Mouse (Mus musculus) heart, adult 2 months (tissue): ENCODE measurements at regions not wholly inside any gene's neighbourhood (a gene's known extent, or its start where the extent isn't known, plus 50 kb on each side); places are given as distances from the start of the nearest gene placed in this dataset.

Source experiments
- DNase-seq, 2 experiments: peaks; one replicate each; pipeline ENCODE4 v3.0.0; 2021
- H3K27ac ChIP-seq: fragments of 200-600 bp; 2 replicates; pipeline ENCODE4 v1.8.1; 2022
- H3K27me3 ChIP-seq: fragments of 200-500 bp; 2 replicates; pipeline ENCODE4 v1.6.1; 2012; ENCODE audit warnings: mild to moderate bottlenecking, low read length, inconsistent platforms, mixed read lengths; ENCODE audit not compliant: control insufficient read depth, insufficient read depth
- H3K36me3 ChIP-seq: fragments of 200-500 bp; 2 replicates; pipeline ENCODE4 v1.6.1; 2012; ENCODE audit warnings: low read length, inconsistent platforms; ENCODE audit not compliant: control insufficient read depth, insufficient read depth
- H3K4me1 ChIP-seq: fragments of 200-500 bp; 2 replicates; pipeline ENCODE4 v1.6.1; 2011; ENCODE audit warnings: low read length; ENCODE audit not compliant: control insufficient read depth, insufficient read depth
- H3K4me3 ChIP-seq: fragments of 200-600 bp; 2 replicates; pipeline ENCODE4 v1.8.1; 2022
- H3K79me2 ChIP-seq: fragments of 200-500 bp; replicated peaks from 2 replicates; pipeline ENCODE4 v1.6.1; 2012; ENCODE audit warnings: mild to moderate bottlenecking, inconsistent platforms, low read length, moderate library complexity, mixed read lengths; ENCODE audit not compliant: control insufficient read depth, insufficient read depth
- H3K9ac ChIP-seq: fragments of 200-500 bp; 2 replicates; pipeline ENCODE4 v1.6.1; 2012; ENCODE audit warnings: low read depth, mild to moderate bottlenecking, control low read depth, inconsistent platforms, low read length, mixed read lengths
- CTCF ChIP-seq: fragments of 200-600 bp; IDR thresholded peaks from 2 replicates; pipeline ENCODE4 v1.8.1; 2022; ENCODE audit warnings: antibody characterized with exemption, mild to moderate bottlenecking, moderate library complexity
- EP300 ChIP-seq: fragments of 200-500 bp; IDR thresholded peaks from 2 replicates; pipeline ENCODE4 v1.6.1; 2011; ENCODE audit warnings: low read depth, low read length, control low read depth; ENCODE audit not compliant: insufficient read depth
- POLR2A ChIP-seq: fragments of 200-500 bp; IDR thresholded peaks from 2 replicates; pipeline ENCODE4 v1.6.1; 2011; ENCODE audit warnings: mild to moderate bottlenecking, low read depth, low read length, control low read depth; ENCODE audit not compliant: insufficient read depth
- WGBS: fragments of 180-500 bp; shearing (Covaris S2); methylation state at CpG from one replicate; pipeline ENCODE4 v1.1.7; 2018; 5-methylcytosine and 5-hydroxymethylcytosine counted together
- intact Hi-C: fragments of 180-260 bp; cut with DNase I; formaldehyde crosslinking; loops from one replicate; pipeline ENCODE4 v1.15.1; 2025

GRCm38 (mm10) chr7:72938842-72939241 lies 436.5 kb upstream of the Rgma start:
- TF ChIP-seq CTCF (no peak), EP300 (no peak), POLR2A (no peak)
- H3K27ac ChIP-seq = peak overlapping the region; percentile 65
- DNase-seq = peak in 1 of 2 experiments; percentile 50
- no peaks in the 10 kb centered on the region for H3K36me3 ChIP-seq
- intact Hi-C loops = no loop called here
- H3K4me3 ChIP-seq = no peak overlapping the region
- no peaks in the 10 kb centered on the region for H3K27me3 ChIP-seq
- no peak overlapping the region for H3K9ac ChIP-seq
- WGBS = 37% methylated on average over 2 of the region's 2 CpGs
- no peaks in the 10 kb centered on the region for H3K4me1 ChIP-seq
- H3K79me2 ChIP-seq = no peaks in the 10 kb centered on the region

DNA sequence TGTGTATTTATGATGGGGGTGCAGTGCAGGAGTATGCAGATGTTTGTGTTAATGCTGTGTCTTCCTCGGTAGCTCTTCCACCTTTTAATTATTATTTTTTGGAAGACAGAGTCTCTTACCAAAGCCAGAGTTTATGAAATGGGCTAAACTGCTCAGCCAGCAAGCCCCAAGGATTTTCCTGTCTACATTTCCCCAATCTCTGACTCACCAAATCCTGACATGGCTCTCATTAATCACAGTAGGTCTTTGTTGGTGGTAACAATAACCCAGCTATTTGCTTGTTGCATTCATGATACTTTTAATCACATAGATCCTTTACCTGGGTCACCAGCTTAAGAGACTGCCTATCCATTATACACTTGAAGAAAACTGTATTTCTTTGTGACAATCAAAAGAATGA lies 427.8 kb upstream of the Rgma start:
- DNase-seq = no peak
- intact Hi-C loops = no loop called here
- Histone ChIP-seq H3K79me2 (no peaks in the 10 kb centered on the region), H3K27me3 (no peaks in the 10 kb centered on the region), H3K36me3 (no peaks in the 10 kb centered on the region), H3K9ac (no peak overlapping the region), H3K4me1 (no peaks in the 10 kb centered on the region), H3K27ac (no peak overlapping the region), H3K4me3 (no peak overlapping the region)
- 83% methylated on average over 1 of the region's 1 CpGs for WGBS
- TF ChIP-seq POLR2A (no peak), EP300 (no peak), CTCF (no peak)

DNA sequence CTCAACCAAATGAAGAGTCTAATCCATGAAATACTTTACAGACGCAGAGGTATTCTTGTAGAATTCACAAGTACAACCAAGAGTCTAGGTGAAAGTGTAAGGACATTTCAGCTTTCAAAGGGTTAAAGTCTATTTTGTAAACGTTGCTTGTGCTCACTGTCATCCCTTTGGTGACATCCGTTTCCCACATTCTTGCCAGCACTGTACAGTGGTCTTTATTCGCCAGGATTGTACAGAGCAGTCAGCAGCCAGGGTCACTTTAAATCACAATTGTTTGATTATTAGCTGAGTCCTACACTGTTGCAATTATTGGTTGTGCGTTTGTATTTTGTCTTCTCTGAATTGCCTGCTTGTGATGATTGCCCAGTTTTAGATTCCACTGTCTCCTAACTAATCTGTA lies 427.3 kb upstream of the Rgma start:
- Histone ChIP-seq H3K36me3 (no peaks in the 10 kb centered on the region), H3K27ac (no peak overlapping the region), H3K27me3 (no peaks in the 10 kb centered on the region), H3K4me1 (no peaks in the 10 kb centered on the region), H3K79me2 (no peaks in the 10 kb centered on the region), H3K4me3 (no peak overlapping the region), H3K9ac (no peak overlapping the region)
- intact Hi-C loops = no loop called here
- WGBS = 43% methylated on average over 5 of the region's 5 CpGs
- no peak for DNase-seq
- TF ChIP-seq POLR2A = no peak
- TF ChIP-seq EP300 = no peak
- no peak for TF ChIP-seq CTCF

DNA sequence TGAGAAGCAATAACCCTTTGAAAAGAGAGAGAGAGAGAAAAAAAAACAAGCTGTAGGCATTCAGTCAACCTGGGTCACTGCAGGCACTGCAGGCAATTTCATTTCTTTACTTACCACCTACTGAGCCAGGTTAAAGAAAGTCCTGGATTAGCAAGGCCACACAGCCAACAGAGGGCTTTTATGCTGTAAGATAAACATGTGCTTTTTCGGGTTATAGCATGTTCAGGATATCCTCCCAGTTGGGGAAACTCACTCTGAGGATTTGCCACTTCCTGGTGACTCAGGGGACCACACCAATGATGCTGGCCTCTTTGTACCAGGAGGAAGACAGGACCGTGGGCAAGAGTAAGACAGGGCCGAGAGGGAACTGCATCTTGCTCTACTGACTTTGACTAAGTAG lies 426.6 kb upstream of the Rgma start:
- no peak for DNase-seq
- intact Hi-C loops = no loop called here
- Histone ChIP-seq H3K4me1 (no peaks in the 10 kb centered on the region), H3K79me2 (no peaks in the 10 kb centered on the region), H3K36me3 (no peaks in the 10 kb centered on the region), H3K27me3 (no peaks in the 10 kb centered on the region), H3K27ac (no peak overlapping the region), H3K4me3 (no peak overlapping the region), H3K9ac (no peak overlapping the region)
- TF ChIP-seq EP300 (no peak), POLR2A (no peak), CTCF (no peak)
- 47% methylated on average over 3 of the region's 3 CpGs for WGBS

- H3K79me2 ChIP-seq = no peaks in the 10 kb centered on the region
- no peaks in the 10 kb centered on the region for H3K27me3 ChIP-seq
- intact Hi-C loops = no loop called here
- DNase-seq = no peak
- H3K4me1 ChIP-seq = no peaks in the 10 kb centered on the region
- no peak for TF ChIP-seq CTCF
- no peak for TF ChIP-seq EP300
- no peak for TF ChIP-seq POLR2A
- no peak overlapping the region for H3K27ac ChIP-seq
- H3K9ac ChIP-seq = no peak overlapping the region
- H3K4me3 ChIP-seq = no peak overlapping the region
- 42% methylated on average over 7 of the region's 7 CpGs for WGBS
- no peaks in the 10 kb centered on the region for H3K36me3 ChIP-seq
Measured at GRCm38 (mm10) chr7:72949886-72950285, 425.4 kb upstream of the Rgma start.

- Histone ChIP-seq H3K27me3 (no peaks in the 10 kb centered on the region), H3K79me2 (no peaks in the 10 kb centered on the region), H3K4me3 (no peak overlapping the region), H3K9ac (no peak overlapping the region), H3K36me3 (no peaks in the 10 kb centered on the region), H3K4me1 (no peaks in the 10 kb centered on the region), H3K27ac (no peak overlapping the region)
- TF ChIP-seq CTCF (no peak), POLR2A (no peak), EP300 (no peak)
- WGBS = 71% methylated on average over 4 of the region's 4 CpGs
- DNase-seq = no peak
- intact Hi-C loops = no loop called here
Measured at GRCm38 (mm10) chr7:72957674-72958073, 417.6 kb upstream of the Rgma start.
